Mouse (Mus musculus) frontal cortex, postnatal 25 days (tissue): ENCODE results near the gene Stra6.

Source experiments
- DNase-seq, 2 experiments: peaks; one replicate each; pipeline ENCODE4 v3.0.0; 2022; ENCODE audit warnings: low spot score in 2 of 2

The Stra6 gene

DNA sequence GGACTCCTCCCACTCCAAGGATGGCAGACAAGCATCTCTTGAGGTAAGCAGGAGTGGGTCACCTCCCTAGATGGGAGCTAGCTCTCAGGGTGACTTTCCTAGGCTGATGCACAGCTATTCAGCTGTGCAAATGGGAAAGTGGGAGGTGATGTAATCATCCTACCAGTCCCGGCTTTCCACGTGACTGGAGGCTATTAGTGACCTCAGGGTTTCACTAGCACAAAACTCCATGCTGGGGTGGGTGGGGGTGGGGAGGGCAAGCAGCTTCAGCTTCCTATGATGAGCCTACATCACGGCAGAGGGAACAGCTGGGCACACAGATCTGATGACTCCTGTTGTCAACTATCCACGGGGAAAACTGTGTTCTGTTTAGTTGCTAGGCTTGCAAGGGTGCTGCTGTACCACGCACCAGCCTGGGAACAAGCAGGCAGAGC lies 111.2 kb downstream of the Stra6 start:
- DNase-seq, result no peak

- DNase-seq, result no peak
These were observed 112.3 kb downstream of the Stra6 start for GRCm38 (mm10) chr9:58175745-58176487.

GRCm38 (mm10) chr9:58177165-58177564 lies 113.6 kb downstream of the Stra6 start:
- no peak for DNase-seq

DNA sequence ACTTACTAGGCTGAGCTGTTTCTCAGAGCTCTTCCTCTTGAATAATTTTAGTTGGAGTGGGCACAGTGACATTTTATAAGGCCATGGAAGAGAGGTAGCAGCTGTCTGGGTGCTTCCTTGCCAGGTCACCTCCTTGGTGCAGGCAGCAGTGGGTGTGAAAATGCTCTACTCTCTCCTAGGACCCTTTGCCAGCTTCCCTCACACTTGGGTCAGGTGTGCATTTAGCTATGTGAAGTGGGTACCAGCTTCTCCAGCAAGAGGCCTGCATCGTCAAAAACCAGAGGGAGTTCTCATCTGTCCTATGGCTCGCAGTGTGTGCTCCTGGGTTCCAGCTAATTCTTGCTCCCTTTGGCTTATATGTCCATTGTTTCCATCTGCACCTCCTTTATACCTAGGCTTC lies 115.8 kb downstream of the Stra6 start:
- no peak for DNase-seq

- no peak for DNase-seq
These were observed 120.9 kb downstream of the Stra6 start for GRCm38 (mm10) chr9:58184456-58184855.

DNA sequence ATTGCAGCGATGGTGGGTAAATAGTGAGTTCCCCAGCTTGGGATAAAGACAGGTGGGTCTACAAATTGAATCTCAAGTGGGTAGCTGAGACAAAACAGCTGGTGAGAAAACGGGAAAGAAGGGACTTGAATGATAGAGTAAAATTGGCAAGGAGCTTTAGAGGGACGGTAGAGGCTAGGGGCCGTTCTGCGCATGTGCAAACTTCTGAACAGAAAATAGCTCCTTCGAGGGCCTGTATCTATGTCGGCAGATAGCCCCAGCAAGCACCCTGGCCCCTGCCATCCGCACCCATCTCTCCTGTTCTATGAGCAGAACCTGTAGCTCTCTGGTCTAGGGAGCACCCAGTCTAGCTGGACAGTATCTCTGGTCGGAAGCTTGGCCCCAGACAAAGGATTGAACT lies 130.6 kb downstream of the Stra6 start:
- no peak for DNase-seq

- no peak for DNase-seq
These were observed 132.1 kb downstream of the Stra6 start for GRCm38 (mm10) chr9:58195671-58196070.

DNA sequence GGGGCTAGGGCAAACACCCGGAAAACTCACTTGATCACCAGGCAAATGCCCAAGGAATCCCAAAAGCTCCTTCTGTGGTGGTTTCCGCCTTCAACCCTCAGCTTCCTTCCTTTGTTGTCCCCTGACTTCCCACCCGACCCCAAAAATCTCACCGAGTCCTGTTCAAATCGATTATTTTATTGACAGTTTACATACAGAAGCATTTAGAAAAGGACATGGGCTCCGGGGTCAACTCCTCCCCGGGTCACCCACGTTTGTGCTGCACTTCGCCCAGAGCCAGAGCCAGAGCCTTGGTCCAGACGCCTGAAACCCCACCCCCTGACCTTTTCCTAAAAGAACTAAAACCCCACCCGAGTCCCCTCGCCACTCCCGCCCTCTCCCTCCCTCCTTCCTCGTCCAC lies 132.6 kb downstream of the Stra6 start:
- no peak for DNase-seq

DNA sequence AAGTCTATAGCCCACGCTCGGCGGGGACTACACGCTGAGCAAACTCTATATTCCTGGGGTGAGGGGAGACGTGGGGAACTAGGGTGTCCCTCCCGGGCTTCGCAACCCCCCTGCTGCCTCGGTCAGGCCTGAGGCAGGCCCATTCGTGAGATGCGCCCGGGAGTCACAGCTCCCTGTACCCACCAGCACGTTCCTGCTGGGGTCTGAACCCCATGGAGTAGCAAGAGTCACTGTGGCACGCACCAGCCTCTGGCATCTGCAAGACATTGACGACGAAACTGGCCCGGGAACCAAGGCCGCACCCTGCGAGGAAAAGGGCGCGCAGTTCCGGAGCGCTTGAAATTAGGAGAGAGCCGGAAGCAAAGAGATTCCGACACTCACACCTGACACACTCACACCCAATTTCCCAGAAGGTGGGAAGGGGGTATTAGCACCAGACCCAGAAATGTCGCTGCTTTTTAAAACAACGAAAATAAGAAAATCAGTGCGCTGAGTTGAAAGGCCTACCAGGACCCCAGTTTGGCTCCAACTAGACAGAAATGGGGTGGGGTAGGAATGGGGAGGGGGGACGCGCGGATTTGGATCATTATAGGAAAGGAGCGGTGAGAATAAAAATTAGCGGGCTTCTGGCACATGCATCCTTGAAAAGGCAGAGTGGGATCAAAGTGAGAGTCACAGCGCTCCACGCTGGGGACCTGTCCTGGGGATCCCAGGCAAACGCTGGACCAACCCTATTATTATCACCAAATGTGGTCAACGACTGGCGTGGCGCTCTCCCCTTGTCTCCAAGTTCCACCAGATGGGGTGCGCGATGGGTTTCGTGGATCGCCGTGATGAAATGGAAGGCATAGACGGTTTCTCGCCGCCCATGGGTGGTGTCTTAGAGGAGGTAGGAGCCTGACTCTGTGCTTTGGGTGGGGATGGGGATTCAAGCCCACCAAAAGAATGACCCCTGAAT lies 133.3 kb downstream of the Stra6 start:
- DNase-seq, result no peak

DNA sequence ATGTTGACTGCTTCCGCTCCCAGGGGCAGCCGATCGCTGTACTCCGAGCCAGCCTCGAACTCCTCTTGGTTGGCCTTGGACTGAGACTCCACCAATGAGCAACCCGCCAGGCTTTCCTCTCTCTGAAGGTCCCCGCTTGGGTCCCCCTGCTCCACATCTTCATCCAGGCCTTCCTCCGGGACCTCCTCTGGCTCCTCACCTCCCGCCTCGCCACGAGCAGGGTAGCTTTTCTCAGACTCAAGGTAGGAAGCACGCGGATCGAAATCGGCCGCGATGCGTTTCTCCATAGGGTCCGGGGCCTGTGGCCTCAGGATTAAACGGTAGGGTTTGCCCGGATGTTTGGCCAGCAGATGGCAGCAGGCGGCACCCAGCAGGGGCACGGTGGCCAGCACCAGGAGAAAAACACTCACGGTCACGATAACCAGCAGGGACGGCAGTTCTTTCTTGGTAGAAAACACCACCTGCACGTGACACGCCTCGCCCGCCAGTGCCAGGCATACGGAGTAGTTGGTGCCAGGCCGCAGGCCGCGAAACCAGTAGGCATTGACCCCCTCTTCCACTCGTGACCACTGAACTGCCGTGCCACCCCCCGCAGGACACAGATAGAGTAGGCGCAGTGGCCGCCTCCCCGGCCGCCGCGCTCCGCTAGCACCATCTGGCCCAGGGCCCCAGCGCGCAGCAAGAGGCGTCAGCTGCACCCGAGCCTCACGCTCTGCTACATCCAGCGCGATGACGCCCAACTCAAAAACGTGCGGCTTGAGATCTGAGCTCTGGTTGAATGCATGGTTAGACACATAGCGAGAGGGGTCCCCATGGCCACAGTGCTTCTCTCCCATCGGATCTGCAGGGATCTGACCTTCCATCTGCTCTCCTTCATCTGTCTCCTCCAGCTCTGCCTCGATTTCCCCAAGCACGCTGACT lies 134.5 kb downstream of the Stra6 start:
- DNase-seq, result peak; percentile 45 to 58

- peak in 1 of 2 experiments; percentile 17 for DNase-seq
These were observed 135.3 kb downstream of the Stra6 start for GRCm38 (mm10) chr9:58198801-58199371.

DNA sequence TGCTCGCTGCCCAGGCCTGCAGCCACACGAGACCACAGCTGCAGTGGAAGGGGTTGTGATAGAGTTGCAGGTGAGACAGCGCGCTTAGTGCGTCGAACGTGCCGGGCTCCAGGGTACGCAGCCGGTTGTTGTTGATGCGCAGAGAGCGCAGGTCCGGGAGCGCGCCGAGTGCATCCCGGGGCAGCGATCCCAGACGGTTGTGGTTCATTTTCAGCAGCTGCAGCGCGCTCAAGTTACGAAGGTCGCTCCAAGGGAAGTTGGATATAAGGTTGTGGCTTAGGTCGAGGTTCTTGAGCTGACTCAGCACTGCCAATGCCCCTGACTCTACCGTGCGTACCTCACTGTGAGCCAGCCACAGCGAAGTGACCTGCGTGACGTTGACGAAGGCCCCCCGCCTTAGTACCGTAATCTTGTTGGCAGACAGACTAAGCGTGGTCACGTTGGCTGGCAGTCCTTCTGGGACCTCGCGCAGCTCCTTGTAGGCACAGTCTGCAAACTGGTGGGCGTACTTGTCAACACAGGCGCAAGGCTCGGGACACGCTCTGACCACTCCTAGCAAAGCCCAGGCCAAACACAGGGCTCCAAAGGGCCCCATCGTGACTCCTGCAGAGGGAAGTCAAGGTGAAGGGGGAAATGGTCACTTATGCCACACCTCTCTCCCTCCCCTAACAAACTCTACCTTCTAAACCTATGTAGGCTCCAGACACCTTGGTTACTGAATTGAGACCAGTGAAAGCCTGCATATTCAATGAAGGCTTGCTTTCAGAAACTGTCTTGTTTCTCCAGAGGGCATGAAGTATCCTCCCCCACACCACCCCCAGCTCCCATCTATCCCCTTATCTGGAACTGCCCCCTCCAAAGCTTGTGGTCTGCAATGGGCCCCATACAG lies 136.0 kb downstream of the Stra6 start:
- peak in 1 of 2 experiments; percentile 27 for DNase-seq

DNA sequence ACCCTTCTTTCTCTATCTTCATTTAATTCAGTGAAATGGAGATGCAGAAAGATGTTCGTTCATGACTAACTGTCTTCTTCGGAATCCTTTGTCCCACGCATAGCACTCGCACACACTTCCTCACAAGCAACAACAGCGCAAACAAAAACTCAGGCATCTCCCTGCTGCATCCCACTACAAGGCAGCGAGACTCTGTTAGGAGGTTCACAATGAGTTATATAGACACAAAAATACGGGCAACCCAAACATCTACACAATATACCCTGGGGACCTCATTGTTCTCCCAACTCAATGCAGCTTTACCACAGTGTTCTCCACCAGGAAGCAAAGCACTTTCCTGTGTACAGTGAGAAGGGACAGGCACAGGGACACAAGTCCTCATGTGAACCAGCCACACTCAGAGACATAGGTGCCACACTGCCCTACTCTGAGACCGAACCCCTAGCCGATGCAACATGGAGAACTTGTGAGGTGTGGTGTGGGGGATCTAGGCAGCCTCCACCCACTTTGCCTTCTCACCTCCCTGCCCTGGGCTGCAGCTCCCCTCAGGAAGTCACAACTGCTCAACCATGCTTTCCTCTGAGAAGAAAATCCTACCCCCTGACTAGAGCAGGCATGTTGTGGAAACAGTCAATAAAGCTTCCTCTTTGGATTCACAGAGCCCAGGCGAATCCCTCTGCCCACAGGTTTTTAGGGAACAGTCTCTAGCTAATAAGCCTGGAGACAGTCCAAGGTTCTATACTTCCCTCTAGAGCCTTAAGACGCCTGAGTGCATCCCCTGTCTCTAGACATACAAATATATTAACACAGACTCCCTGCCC lies 136.9 kb downstream of the Stra6 start:
- DNase-seq, result peak in 1 of 2 experiments; percentile 11

DNA sequence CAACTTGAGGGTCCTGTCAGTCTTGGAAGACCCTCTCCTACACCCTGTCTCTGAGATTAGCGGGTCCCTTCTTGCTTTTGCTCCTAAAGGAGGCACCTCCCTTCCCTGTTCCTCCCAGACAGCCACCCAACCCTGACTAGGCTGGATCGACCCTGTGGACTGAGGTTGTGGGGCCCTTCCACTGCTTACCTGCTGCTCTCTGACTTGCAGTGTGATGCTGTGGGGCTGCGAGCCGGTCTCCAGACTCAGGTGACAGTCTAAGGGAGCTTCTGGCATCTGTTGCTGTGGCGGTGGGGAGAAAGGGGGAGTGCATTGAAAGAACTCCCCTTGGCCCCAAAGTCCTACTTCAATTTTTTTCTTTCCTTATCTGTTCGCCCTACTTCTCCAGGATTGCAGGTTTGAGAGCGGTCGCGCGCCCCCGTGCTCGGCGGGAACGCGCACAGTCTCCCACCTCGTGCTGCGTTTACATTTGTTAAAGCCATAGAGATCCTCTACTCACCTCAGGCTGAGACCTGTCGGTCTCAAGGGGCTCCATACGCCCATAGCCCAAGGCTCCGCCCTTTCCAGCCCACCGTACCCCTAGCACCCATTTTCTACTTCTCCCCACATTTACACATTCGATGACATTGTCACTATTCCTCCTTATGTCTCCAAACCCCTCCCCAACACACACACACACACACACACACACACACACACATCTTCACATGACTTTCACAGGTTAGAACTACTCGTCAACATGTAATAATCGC lies 137.7 kb downstream of the Stra6 start:
- DNase-seq, result peak in 1 of 2 experiments; percentile 13

DNA sequence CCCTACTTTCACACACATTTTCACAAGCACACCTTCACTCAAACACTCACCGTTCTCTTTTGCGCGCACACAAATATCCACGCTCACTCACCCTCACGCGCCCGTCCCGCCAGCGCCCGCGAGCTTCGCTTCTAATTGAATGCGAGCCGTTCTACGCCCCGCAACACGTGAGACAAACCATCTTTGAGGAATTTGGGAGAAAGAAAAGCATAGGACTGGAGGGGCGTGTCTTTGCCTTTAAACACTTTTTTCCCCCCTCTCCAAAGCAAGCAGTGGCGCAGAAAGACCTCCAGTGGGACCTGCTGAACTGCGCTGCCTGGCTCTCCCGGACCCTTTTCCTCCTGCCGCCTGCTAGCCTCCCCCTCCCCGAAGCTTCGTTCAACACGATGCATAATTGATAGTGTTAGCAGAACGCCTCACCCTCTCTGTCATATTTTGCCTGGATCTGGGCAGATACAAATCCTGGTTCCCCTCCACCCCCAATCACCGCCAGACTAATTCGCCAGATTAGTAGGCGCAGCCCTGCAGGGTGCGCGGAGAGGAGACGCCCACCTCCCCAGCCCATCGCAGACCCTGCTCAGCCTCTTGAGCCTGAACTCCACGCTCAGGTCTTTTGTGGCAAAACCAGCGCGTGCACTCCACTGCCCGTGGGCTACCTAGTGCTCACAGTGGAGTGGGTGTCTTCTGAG lies 138.4 kb downstream of the Stra6 start:
- no peak for DNase-seq

- peak; percentile 20 to 45 for DNase-seq
These were observed 139.3 kb downstream of the Stra6 start for GRCm38 (mm10) chr9:58202676-58203453.
